Mouse (Mus musculus): ENCODE measurements around the gene Nos1. TPM values are rescaled to one million over a fixed set of nuclear protein-coding genes. Genes with fewer than 3 reads are reported as not detected.

The Nos1 gene
- polyA plus RNA-seq, 1 experiment = 0.58 TPM

- WGBS = 93% methylated on average over 3 of the region's 3 CpGs
- DNase-seq (ENCODE audit: low read depth, low spot score) = no peak
These were observed 207.1 kb downstream of the Nos1 start for GRCm38 (mm10) chr5:117987891-117988290.

DNA sequence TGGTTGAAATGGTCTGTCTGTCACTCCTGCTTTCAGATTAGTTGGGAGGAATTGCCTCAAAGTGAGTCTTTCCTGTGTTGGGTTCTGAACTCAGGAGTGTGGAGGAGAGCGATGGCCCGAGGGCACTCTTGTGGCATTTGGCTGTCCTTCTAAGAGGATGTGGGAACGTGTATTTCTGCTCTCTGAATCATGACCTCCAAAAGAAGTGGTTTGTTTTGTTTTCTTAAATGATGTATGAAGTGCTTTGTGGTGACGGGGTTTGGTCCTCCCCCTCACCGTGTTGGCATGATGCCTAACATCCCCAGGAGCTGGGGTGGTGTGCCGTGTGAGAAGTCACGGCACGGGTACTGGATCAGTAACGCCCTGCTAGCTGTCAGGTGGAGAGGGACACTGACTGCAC is 207.5 kb downstream of the Nos1 start:
- no peak for DNase-seq (ENCODE audit: low read depth, low spot score)
- WGBS = 82% methylated on average over 9 of the region's 9 CpGs

- DNase-seq (ENCODE audit: low read depth, low spot score) = no peak
These were observed 208.9 kb downstream of the Nos1 start for GRCm38 (mm10) chr5:117989773-117990172.

GRCm38 (mm10) chr5:117990957-117991356 is 210.1 kb downstream of the Nos1 start:
- no peak for DNase-seq (ENCODE audit: low read depth, low spot score)
- 70% methylated on average over 3 of the region's 3 CpGs for WGBS

More at GRCm38 (mm10) chr5:117989773-117990172, 208.9 kb downstream of the Nos1 start:
- WGBS = 47% methylated on average over 6 of the region's 6 CpGs

- DNase-seq (ENCODE audit: low read depth, low spot score) = no peak
- WGBS = 85% methylated on average over 6 of the region's 6 CpGs
These were observed 212.7 kb downstream of the Nos1 start for GRCm38 (mm10) chr5:117993550-117993949.

- DNase-seq (ENCODE audit: low read depth, low spot score) = no peak
- 45% methylated on average over 8 of the region's 8 CpGs for WGBS
These were observed 214.6 kb downstream of the Nos1 start for GRCm38 (mm10) chr5:117995372-117995901.

DNA sequence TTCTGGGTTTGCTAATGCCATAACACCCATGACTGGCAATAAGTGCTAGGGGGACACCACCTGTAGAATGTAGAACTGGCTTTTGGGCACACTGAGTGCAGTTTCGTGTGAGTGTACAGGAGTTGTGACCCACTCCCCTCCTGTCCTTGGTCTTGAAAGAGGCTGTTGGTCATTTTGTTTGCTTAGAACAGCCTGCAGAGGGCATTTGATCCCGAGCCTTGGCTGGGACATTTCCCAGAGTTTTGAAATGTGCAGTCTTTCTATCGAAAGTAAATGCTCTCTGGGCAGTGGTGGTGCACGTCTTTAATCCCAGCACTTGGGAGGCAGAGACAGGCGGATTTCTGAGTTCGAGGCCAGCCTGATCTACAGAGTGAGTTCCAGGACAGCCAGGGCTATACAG is 215.1 kb downstream of the Nos1 start:
- 58% methylated on average over 6 of the region's 6 CpGs for WGBS
- DNase-seq (ENCODE audit: low read depth, low spot score) = no peak

DNA sequence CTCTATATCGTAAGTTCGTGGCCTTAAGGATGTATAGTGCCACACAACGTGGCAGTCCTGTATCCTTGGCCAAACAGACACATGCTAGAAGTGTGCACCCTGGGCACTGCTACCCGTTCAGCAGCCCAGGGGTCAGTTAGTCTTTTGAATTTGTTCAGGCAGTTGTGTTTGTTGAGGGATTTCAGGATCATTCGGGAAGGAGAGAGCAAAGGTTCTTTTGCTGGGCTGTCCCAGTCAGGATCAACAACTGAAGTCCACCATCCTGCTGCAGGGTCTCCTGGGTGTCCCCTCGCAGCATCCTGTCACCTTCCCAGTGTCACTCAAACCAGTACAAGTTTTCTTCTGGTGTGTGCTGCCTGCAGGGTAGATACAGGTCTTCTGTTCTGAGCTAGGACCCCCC is 215.7 kb downstream of the Nos1 start:
- no peak for DNase-seq (ENCODE audit: low read depth, low spot score)
- WGBS = 72% methylated on average over 6 of the region's 6 CpGs

GRCm38 (mm10) chr5:117997434-117997970 is 216.7 kb downstream of the Nos1 start:
- no peak for DNase-seq (ENCODE audit: low read depth, low spot score)
- WGBS = 79% methylated on average over 10 of the region's 10 CpGs

GRCm38 (mm10) chr5:117999061-117999460 is 218.2 kb downstream of the Nos1 start:
- 89% methylated on average over 7 of the region's 7 CpGs for whole genome bisulfite sequencing
- DNase-seq (ENCODE audit: low read depth, low spot score) = no peak

DNA sequence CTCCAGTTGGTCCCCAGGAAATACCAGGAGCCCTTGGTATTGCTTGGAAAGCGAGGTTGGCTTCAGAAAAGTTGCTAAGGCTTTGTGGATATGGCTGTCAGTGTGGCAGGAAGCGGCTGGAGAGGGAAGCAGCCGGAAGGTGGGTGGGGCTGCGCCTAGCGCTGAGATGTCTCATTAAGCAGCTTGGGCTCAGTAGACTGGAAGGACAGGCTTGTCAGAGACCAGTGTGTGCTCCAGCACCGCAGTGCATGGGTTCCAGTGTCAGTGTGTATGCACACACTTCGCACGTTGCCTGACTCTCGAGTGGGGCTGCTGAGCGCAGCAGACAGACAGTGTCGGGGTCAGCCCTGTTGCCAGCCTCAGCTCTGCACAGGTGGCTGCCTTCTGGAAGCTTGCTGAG is 218.8 kb downstream of the Nos1 start:
- DNase-seq (ENCODE audit: low read depth, low spot score) = no peak
- WGBS = 80% methylated on average over 11 of the region's 11 CpGs

- DNase-seq (ENCODE audit: low read depth, low spot score) = no peak
- WGBS = 39% methylated on average over 9 of the region's 9 CpGs
These were observed 221.2 kb downstream of the Nos1 start for GRCm38 (mm10) chr5:118002059-118002458.

GRCm38 (mm10) chr5:118004619-118005018 is 223.8 kb downstream of the Nos1 start:
- 80% methylated on average over 8 of the region's 8 CpGs for WGBS
- no peak for DNase-seq (ENCODE audit: low read depth, low spot score)

DNA sequence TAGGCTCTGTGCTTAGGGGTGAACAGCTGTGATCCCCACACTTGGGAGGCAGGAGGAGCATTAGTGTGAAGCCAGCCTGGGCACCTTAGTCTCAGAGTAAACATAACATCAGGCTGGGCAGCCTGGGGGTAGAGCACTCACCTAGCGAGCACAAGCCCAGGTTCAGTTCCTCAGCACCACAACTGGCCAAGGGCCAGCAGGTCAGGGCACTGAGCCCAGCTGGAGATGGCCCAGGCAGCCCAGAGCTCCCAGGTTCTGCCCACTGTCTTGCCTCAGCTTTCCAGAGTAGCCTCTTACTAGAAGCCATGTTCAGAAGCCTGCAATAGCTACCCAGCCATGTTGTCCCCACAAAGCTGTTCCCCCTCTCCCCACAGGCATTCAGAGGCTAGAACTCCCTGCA is 224.9 kb downstream of the Nos1 start:
- WGBS = 67% methylated on average over 1 of the region's 1 CpGs
- no peak for DNase-seq (ENCODE audit: low read depth, low spot score)

- WGBS = 91% methylated on average over 13 of the region's 13 CpGs
These were observed 227.5 kb downstream of the Nos1 start for GRCm38 (mm10) chr5:118008344-118008743.

More at GRCm38 (mm10) chr5:118008344-118008743, 227.5 kb downstream of the Nos1 start:
- no peak for DNase-seq (ENCODE audit: low read depth, low spot score)

Other genes starting within 250 kb of the Nos1 start
- 10.6 and 11.9 TPM in 2 replicates for gene Fbxo21, start 195.7 kb downstream of the Nos1 start, polyA plus RNA-seq (2012; rRNA removed)
- 4.8 and 5.5 TPM in 2 replicates for gene Tesc, start 246.7 kb downstream of the Nos1 start, polyA plus RNA-seq (2012; rRNA removed)

All from large intestine, adult 2 months (tissue).